Mouse (Mus musculus): Measurements from ENCODE around the gene Fos. TPM values are rescaled to one million over a fixed set of nuclear protein-coding genes. Genes with fewer than 3 reads are reported as not detected.
"Not testable (repeated sequence)": the region's sequence is repeated elsewhere in the genome, so short reads cannot be mapped to it uniquely, and the experiment has no call there.

Fos gene
- total RNA-seq, 2 experiments from 2014 or later = 6.5 to 8.3 TPM

DNA sequence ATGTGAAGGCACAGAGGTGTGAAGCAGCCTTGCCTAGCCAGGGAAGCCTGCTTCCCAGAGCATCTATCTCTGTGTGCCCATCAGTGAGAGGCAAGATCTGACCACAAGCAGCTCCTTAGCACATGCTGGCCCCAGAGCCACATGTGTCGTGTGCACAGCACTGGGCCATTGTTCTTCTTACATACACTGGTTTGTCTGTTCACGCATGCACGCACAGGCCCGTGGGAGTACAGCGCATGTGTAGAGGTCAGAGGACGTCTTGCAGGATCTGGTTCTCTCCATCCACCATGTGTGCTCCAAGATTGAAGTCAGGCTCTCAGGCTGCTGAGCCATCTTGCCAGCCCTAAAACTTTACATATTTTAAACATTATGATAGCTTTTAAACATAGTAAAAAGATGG lies 47.4 kb downstream of the Fos start:
- no peak for DNase-seq (ENCODE audit: low spot score in 2 of 2)

GRCm38 (mm10) chr12:85521673-85522072 lies 48.0 kb downstream of the Fos start:
- no peak for DNase-seq (ENCODE audit: low spot score in 2 of 2)

GRCm38 (mm10) chr12:85522631-85523388 lies 49.1 kb downstream of the Fos start:
- DNase-seq (ENCODE audit: low spot score in 2 of 2) = no peak

DNA sequence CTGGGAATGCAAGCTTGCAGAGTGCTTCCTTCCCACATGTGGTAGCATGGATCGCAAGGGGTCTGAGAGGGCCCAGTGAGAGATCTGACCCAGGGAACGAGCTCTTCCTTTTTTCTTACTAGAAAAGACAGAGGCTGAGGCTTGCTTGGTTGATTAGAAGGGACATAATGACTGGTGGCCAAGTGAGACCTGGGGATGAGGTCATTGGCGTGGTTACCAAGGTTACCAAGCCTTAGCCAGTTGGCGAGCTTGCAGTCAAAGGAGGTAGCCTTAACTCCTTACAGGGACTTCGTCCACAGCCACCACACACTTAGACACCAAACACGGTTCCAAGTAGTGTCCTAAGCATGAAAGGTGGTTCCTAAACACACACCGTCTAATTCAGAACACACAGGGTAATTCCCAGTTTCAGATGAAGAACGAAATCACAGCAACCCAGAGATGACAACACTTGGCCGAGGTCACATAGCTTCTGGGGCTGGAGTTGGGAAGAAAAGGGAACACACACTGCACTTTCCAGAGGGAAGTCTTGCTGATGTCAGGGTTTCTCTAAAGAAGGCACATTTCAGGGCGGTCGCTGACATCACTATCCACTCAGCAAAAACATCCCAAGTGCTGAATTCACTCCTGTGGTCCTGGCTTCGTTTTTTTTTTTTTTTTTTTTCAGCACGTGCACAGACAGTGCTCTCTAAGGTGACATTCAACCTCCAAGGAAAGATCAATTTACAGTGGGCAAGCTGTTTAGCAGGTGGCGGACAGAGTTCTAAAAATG lies 49.9 kb downstream of the Fos start:
- DNase-seq (ENCODE audit: low spot score in 2 of 2) = no peak

DNA sequence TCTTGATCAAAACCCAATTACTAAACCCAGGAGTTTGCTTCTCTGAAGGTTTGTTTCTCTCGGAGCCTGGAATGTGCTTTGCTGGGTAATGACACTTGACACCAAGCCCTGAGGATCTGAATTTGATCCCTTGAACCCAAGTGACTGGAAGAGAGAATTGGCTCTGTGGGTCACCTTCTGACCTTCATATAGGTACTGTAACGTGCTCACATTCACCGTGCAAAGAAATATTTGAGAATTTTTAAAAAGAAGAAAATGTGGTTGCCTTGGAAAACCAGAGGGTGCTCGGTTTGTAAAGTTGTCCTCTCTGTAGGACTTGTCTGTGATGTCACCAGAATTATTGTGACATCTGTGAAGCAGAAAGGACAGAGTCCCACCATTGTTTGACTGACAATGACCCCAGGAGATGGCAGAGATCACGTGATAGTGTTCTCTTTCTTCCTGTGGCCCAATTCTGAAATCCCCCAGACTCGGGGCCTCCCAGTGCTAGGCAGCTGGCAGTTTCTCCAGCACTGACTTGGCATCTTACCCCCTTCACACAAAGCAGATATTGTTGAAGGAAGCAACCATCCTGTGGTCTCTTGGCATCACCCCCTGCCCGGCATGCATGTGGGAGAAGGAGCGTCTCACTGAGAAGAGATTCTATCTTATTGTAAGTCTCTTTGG lies 50.6 kb downstream of the Fos start:
- no peak for DNase-seq (ENCODE audit: low spot score in 2 of 2)

- DNase-seq (ENCODE audit: low spot score in 2 of 2) = not testable (repeated sequence)
These were observed 51.3 kb downstream of the Fos start for GRCm38 (mm10) chr12:85524859-85525495.

Other genes with a start within 250 kb of the Fos start
- gene Mlh3, start 203.3 kb upstream of the Fos start, total RNA-seq (2021) = 10 to 100 TPM; 11.9 to 12.9 TPM
- gene Acyp1, start 185.5 kb upstream of the Fos start, total RNA-seq (2021) = 10 to 100 TPM; 29.3 to 38.6 TPM
- 1 to 10 TPM; 1.4 to 2.0 TPM for gene Zc2hc1c, start 185.3 kb upstream of the Fos start, total RNA-seq (2021)
- 10 to 100 TPM; 76.7 to 77.0 TPM for gene Nek9, start 134.5 kb upstream of the Fos start, total RNA-seq (2021)
- 100 to 1,000 TPM; 290 to 301 TPM for gene Tmed10, start 99.0 kb upstream of the Fos start, total RNA-seq (2021)
- gene Jdp2, start 125.1 kb downstream of the Fos start, total RNA-seq (2021) = 10 to 100 TPM; 22.6 to 23.0 TPM
- 1 to 10 TPM in 1 of 2 experiments, under 1 TPM in 1; 0.87 to 1.2 TPM for gene Batf, start 212.8 kb downstream of the Fos start, total RNA-seq (2021)